In genomic region chr16:37615429-37615828, GRCm38 (mm10) we compare ENCODE assay signal across 18 mouse cellular contexts. TPM values are rescaled to one million over a fixed set of nuclear protein-coding genes. Genes with fewer than 3 reads are reported as not detected.
A peak's percentile ranks its signal among the peaks of the same experiment; 100 is the strongest.
DNase-seq lines count a peak whose midpoint lies in the region; ATAC-seq lines count a peak whose summit lies in the region.
"Had no signal": no experiment of that assay in that cellular context is flagged by ENCODE, and none has a peak within 500 bp of the region (broad histone marks: within the 10 kb centered on the region; RNA-seq: fewer than 3 reads in every experiment).

No protein-coding gene starts in this region.

- 73% methylated on average over 8 of the region's 8 CpGs for WGBS in heart, embryonic 11.5 days (ENCODE audit: insufficient replicate concordance)
- WGBS in limb, embryonic 12.5 days = 28% methylated on average over 8 of the region's 8 CpGs
- WGBS in limb, embryonic 10.5 days = 77% methylated on average over 8 of the region's 8 CpGs
- 84% methylated on average over 8 of the region's 8 CpGs for WGBS in forebrain, embryonic 12.5 days

- ATAC-seq in heart, embryonic 11.5 days (replicated peaks; ENCODE audit: insufficient number of reproducible peaks, low FRiP score, low TSS enrichment) = no peak
- ATAC-seq in limb, embryonic 12.5 days (ENCODE audit: insufficient number of reproducible peaks, insufficient read depth, low FRiP score, low TSS enrichment, low read depth) = no peak
- ATAC-seq in activated CD4-positive, CD25-positive, alpha-beta regulatory T cell, adult 4 months = no peak
- ATAC-seq in forebrain, embryonic 12.5 days (ENCODE audit: low FRiP score) = no peak
- ATAC-seq: forebrain, embryonic 16.5 days; hindbrain, embryonic 16.5 days; inflammation-experienced regulatory T-cells, adult 6 months had no signal

- H3K36me3 ChIP-seq in heart, embryonic 11.5 days (ENCODE audit: control insufficient read depth, insufficient read depth, low read length) = no peaks in the 10 kb centered on the region
- H3K36me3 ChIP-seq in limb, embryonic 12.5 days = no peaks in the 10 kb centered on the region
- H3K36me3 ChIP-seq in limb, embryonic 10.5 days = no peaks in the 10 kb centered on the region
- H3K36me3 ChIP-seq in forebrain, embryonic 12.5 days (replicated peaks) = no peaks in the 10 kb centered on the region
- H3K36me3 ChIP-seq: heart, embryonic 13.5 days had no signal

- H3K9ac ChIP-seq in heart, embryonic 11.5 days (ENCODE audit: low read depth, low read length) = no peak overlapping the region
- H3K9ac ChIP-seq in limb, embryonic 12.5 days (replicated peaks) = no peak overlapping the region; the same call in 1 of the 2 replicates
- H3K9ac ChIP-seq in forebrain, embryonic 12.5 days = no peak overlapping the region
- H3K9ac ChIP-seq: heart, embryonic 13.5 days had no signal

- no peak overlapping the region for H3K4me2 ChIP-seq in heart, embryonic 11.5 days
- 0 out of 2 replicates have a peak overlapping the region, but pooled peaks have one; percentile 19 for H3K4me2 ChIP-seq in limb, embryonic 12.5 days
- no peak overlapping the region for H3K4me2 ChIP-seq in forebrain, embryonic 12.5 days
- H3K4me2 ChIP-seq: heart, embryonic 13.5 days had no signal

- no peak overlapping the region for H3K27ac ChIP-seq in heart, embryonic 11.5 days (ENCODE audit: low read depth, low read length)
- no peak overlapping the region for H3K27ac ChIP-seq in limb, embryonic 12.5 days
- H3K27ac ChIP-seq in limb, embryonic 10.5 days = no peak overlapping the region
- no peak overlapping the region for H3K27ac ChIP-seq in forebrain, embryonic 12.5 days
- H3K27ac ChIP-seq: heart, embryonic 13.5 days had no signal

- no peaks in the 10 kb centered on the region for H3K27me3 ChIP-seq in heart, embryonic 11.5 days (ENCODE audit: control insufficient read depth, insufficient read depth, low read length)
- no peaks in the 10 kb centered on the region for H3K27me3 ChIP-seq in limb, embryonic 12.5 days
- no peaks in the 10 kb centered on the region for H3K27me3 ChIP-seq in limb, embryonic 10.5 days (ENCODE audit: low read depth, poor library complexity, severe bottlenecking)
- no peaks in the 10 kb centered on the region for H3K27me3 ChIP-seq in forebrain, embryonic 12.5 days
- H3K27me3 ChIP-seq: heart, embryonic 13.5 days had no signal

- DNase-seq in heart, adult 11 months = peak; percentile 57
- DNase-seq in limb, embryonic 10.5 days (ENCODE audit: low spot score) = no peak
- DNase-seq in NIH3T3 (ENCODE audit: low read depth) = peak; percentile 37
- DNase-seq: adrenal gland, adult 2 months; adrenal gland, postnatal 25 days; cerebellum, postnatal 10 days; gastrocnemius, postnatal 14 days; heart, postnatal 36 days had no signal

- peaks cover 2% of the 10 kb centered on the region; the same call in 1 of the 2 replicates for H3K4me1 ChIP-seq in heart, embryonic 11.5 days (ENCODE audit: control insufficient read depth, insufficient read depth, low read length)
- peaks cover 33% of the 10 kb centered on the region for H3K4me1 ChIP-seq in limb, embryonic 12.5 days (replicated peaks)
- peaks cover 19% of the 10 kb centered on the region for H3K4me1 ChIP-seq in limb, embryonic 10.5 days
- peaks cover 4% of the 10 kb centered on the region; the same call in 1 of the 2 replicates for H3K4me1 ChIP-seq in forebrain, embryonic 12.5 days

- H3K4me3 ChIP-seq in heart, embryonic 11.5 days (ENCODE audit: low read depth, low read length) = no peak overlapping the region
- no peak overlapping the region for H3K4me3 ChIP-seq in limb, embryonic 12.5 days (replicated peaks)
- no peak overlapping the region for H3K4me3 ChIP-seq in limb, embryonic 10.5 days
- no peak overlapping the region for H3K4me3 ChIP-seq in forebrain, embryonic 12.5 days (replicated peaks)
- H3K4me3 ChIP-seq: heart, embryonic 13.5 days had no signal

- H3K9me3 ChIP-seq in heart, embryonic 11.5 days (replicated peaks; ENCODE audit: control insufficient read depth, low read length) = no peaks in the 10 kb centered on the region
- H3K9me3 ChIP-seq in limb, embryonic 12.5 days = no peaks in the 10 kb centered on the region
- no peaks in the 10 kb centered on the region for H3K9me3 ChIP-seq in limb, embryonic 10.5 days (replicated peaks)
- no peaks in the 10 kb centered on the region for H3K9me3 ChIP-seq in forebrain, embryonic 12.5 days
- H3K9me3 ChIP-seq: heart, embryonic 13.5 days had no signal

RNA-seq across cellular contexts. Expression of gene Hgd, which starts 35.5 kb away (rescaled TPM):
- 0.20 and 0.72 TPM in 2 replicates for polyA plus RNA-seq in heart, embryonic 11.5 days (2014; fragmentation: Nextera tagmentation; extraction: Ambion mirVana)
- 0.17 and 0.36 TPM in 2 replicates for polyA plus RNA-seq in limb, embryonic 12.5 days (2016; fragmentation: Nextera tagmentation; extraction: Ambion mirVana)
- polyA plus RNA-seq in limb, embryonic 10.5 days (2016; fragmentation: Nextera tagmentation; extraction: Ambion mirVana) = 0.25 and 0.28 TPM in 2 replicates
- not detected for polyA plus RNA-seq in activated CD4-positive, CD25-positive, alpha-beta regulatory T cell, adult 4 months (2017; shearing (Covaris generic))
- 0.23 and 0.45 TPM in 2 replicates for polyA plus RNA-seq in forebrain, embryonic 12.5 days (2016; fragmentation: Nextera tagmentation; extraction: Ambion mirVana)
- polyA plus RNA-seq: adrenal gland, adult 2 months; embryonic facial prominence, embryonic 11.5 days; hindbrain, embryonic 11.5 days; hindbrain, embryonic 16.5 days; inflammation-experienced regulatory T-cells, adult 6 months had no signal

RNA-seq across cellular contexts. Expression of gene Ndufb4, which starts 38.8 kb away (rescaled TPM):
- polyA plus RNA-seq in heart, embryonic 11.5 days (2014; fragmentation: Nextera tagmentation; extraction: Ambion mirVana) = 84.7 and 88.8 TPM in 2 replicates
- 67.4 and 74.0 TPM in 2 replicates for polyA plus RNA-seq in limb, embryonic 12.5 days (2016; fragmentation: Nextera tagmentation; extraction: Ambion mirVana)
- 40.4 and 46.7 TPM in 2 replicates for polyA plus RNA-seq in limb, embryonic 10.5 days (2016; fragmentation: Nextera tagmentation; extraction: Ambion mirVana)
- polyA plus RNA-seq in activated CD4-positive, CD25-positive, alpha-beta regulatory T cell, adult 4 months (2017; shearing (Covaris generic)) = 10 to 100 TPM; 47.3 to 60.5 TPM
- 77.0 and 79.2 TPM in 2 replicates for polyA plus RNA-seq in forebrain, embryonic 12.5 days (2016; fragmentation: Nextera tagmentation; extraction: Ambion mirVana)
